Mouse (Mus musculus) kidney, postnatal 4 days (tissue): ENCODE results near the gene Fam227a.

Experiments used
- DNase-seq, 2 experiments: peaks; one replicate each; pipeline ENCODE4 v3.0.0; 2021; ENCODE audit warnings: mixed read lengths in 2 of 2

Gene Fam227a

GRCm38 (mm10) chr15:79609226-79609625 lies 49.5 kb downstream of the Fam227a start:
- no peak for DNase-seq

DNA sequence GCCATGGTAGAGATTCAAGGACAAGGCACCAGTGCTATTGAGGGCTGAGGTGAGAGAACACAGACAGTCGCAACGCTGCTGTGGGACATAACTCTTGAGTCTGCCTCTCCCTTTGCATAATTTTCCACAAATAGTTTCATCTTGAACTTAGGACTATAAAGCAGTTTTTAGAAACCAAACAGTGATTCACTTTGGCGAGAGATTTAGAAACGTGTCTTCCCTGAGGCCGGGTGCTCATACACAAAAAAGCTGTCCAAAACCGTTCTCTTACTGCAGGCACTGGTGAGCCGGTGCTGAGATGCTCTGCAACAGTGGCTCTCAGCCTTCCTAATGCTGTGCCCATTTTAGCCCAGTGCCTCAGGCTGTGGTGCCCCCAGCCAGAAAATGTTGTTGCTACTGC lies 50.5 kb downstream of the Fam227a start:
- no peak for DNase-seq

DNA sequence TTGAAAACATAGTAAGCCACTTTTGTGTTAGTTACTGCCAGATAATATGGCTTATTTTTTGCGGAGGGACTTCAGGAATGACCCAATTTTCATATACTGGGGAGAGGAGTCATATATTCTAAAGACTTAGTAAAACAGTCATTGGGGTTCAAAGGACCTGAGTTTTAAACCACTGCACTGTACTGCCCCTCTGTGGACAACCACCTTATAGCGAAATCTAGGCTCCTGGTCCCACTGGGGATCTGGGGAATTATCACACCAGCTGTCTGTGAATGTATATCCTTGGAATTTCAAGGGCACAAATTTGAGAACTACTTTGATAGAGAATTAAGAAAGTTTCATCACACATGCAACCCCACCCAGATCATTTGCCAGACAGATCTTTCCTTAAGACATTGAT lies 51.0 kb downstream of the Fam227a start:
- peak; percentile 29 to 30 for DNase-seq

- DNase-seq = no peak
These were observed 52.6 kb downstream of the Fam227a start for GRCm38 (mm10) chr15:79606161-79606560.

- DNase-seq = peak; percentile 81 to 87
These were observed 53.6 kb downstream of the Fam227a start, which contains the start of gene Dmc1 for GRCm38 (mm10) chr15:79604990-79605665. Gene Dmc1, minus strand, starts transcription at chr15:79605109.

DNA sequence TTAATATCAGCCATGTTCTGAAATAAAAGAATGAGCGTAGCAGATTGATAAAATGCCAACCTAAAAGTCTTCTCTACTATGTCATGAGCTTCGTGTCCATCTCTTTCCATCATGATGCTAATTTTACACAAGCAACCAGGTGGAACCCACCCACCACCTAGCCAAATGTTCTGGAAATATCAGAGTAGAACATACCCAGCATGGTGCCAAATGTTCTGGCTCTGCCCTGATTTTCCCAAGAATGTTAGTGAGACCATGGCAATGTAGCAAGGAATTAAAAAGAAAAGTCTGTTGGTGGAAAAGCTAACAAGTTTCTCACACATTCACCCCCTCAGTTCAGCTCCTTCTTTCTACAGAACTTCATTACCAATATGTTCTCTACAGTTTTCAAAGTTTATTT lies 58.6 kb downstream of the Fam227a start:
- no peak for DNase-seq

- no peak for DNase-seq
These were observed 60.0 kb downstream of the Fam227a start for GRCm38 (mm10) chr15:79598715-79599114.

GRCm38 (mm10) chr15:79581581-79581980 lies 77.2 kb downstream of the Fam227a start:
- DNase-seq = no peak

DNA sequence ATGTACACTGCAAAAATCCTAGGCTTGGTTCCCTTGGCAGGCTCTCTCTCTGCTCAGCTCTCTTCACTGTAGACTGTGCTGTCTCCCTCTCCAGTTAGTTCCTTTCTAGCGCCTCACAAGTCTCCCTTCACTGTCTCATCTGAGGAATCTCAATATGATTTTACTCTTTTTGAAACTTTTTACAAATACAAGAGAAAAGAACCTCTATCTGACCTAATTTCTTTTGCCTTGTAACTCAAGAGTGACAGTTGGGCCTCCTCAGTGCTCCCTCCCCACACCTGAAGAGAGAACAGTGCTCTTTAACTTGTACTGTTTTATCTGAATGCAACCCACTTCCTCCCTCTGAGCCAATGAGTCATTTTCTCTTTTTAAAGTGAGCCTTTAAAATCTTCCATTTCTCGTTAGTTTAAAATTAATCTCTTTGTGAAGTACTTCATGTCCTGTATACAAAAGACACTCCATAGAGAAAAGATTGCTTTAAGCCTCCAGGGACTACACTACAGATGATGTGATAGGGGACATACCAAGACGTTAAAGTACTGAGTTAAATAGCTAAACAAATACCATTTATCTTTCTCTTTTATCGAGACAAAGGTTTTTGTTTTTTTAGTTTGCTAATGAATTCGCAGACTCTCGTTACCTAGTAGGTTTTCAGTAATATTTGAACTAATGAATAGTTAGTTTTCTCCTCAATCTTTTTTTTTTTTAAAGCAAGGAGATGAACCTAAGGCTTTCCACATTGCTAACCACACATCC lies 80.9 kb downstream of the Fam227a start:
- DNase-seq = no peak

GRCm38 (mm10) chr15:79576947-79577346 lies 81.8 kb downstream of the Fam227a start:
- no peak for DNase-seq

DNA sequence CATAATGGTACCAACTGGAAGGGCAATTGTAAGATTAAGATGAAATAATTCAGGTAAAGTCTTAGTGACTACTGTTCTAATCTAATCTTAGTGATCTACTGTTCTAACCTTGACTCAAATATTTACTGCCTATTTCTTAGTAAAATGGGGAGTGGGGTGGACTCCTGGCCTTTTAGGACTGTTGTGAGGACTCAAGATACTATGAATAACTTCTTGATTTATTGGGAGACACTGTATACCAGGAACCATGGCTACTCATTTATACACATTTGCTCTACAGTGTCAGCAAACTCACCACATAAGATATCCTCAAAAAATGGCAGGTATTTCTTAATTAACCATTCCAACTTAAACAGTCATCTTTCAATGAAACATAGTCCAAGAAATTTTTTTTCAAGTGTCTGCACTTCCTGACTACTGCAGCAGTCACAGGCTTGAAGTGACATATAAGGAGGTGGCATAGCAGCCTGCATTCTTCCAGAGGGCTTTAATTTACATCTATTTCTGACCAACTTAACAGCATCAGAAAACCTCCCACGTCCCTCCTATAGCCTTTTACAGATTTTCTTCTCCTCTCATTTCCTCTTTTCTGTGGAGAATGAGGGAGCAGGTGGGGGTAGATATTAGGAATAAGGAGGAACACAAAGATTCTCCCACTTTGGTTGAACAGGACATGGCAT lies 83.1 kb downstream of the Fam227a start:
- no peak for DNase-seq

GRCm38 (mm10) chr15:79562417-79562816 lies 96.3 kb downstream of the Fam227a start:
- no peak for DNase-seq

GRCm38 (mm10) chr15:79559649-79560048 lies 99.1 kb downstream of the Fam227a start:
- DNase-seq = no peak
